Mouse (Mus musculus): ENCODE results near the gene Col26a1.

Gene Col26a1

GRCm38 (mm10) chr5:136702159-136702725, 180.8 kb downstream of the Col26a1 start:
- ATAC-seq (ENCODE audit: insufficient number of reproducible peaks, low FRiP score, low TSS enrichment), result no peak

DNA sequence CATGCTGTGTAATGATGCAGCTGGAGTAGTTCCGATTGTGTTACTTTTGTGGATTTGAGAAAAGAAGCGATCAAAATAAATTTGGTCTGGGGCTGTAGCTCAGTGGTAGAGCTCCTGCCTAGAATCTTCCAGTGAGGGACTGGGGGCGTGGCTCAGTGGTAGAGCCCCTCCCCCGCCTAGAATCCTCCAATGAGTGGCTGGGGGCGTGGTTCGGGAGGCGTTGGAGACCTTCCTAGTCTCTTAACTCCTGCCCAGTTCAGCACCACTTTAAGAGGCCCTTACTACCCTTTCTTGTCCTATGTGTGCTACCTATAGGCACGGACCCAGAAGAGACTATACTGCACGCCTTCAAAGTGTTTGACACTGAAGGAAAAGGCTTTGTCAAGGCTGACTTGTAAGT, 185.4 kb downstream of the Col26a1 start:
- ATAC-seq (ENCODE audit: insufficient number of reproducible peaks, low FRiP score, low TSS enrichment), result no peak

GRCm38 (mm10) chr5:136696516-136696915, 186.5 kb downstream of the Col26a1 start:
- no peak for ATAC-seq (ENCODE audit: insufficient number of reproducible peaks, low FRiP score, low TSS enrichment)

DNA sequence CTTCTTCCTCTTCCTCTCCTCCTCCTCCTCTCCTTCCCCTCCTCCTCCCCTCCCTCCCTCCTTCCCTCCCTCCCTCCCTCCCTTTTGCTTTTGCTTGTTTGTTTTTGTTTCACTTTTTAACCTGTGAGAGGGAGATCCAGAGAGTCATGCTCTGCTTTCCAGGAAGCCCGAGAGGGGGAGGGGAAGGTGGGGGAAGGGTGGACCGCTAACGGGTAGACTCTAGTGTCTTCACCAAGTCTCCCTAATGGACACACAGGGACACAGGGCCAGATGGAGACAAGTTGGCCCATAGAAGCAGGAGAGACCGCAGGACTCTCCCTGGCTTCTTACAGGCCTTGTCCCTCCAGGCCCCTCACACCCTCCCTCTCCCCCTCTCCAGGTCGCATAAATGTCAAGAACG, 188.0 kb downstream of the Col26a1 start:
- ATAC-seq (ENCODE audit: insufficient number of reproducible peaks, low FRiP score, low TSS enrichment), result no peak

GRCm38 (mm10) chr5:136693418-136693817, 189.6 kb downstream of the Col26a1 start:
- ATAC-seq (ENCODE audit: insufficient number of reproducible peaks, low FRiP score, low TSS enrichment), result no peak

DNA sequence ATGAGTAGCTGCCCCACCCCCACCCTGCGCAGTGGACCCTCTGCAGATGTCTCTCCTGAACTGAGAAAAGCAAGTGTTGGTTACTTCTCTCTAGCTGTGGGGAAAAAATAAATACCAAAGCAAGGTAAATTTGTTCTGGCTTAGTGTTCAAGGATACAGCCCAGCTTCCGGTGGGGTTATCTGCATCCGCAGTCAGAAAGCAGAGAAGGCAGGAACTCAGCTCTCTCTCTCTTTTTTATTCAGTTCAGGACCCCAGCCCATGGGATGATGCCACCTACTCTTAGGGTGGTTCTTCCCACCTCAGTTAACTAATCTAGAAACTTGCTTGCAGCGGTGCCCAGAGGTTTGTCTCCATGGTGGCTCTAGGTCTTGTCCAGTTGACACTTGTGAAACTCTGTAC, 190.2 kb downstream of the Col26a1 start, which contains the start of gene Myl10:
Gene Myl10, plus strand, starts transcription at position 363 of the 400 bp plus-strand sequence.
- no peak for ATAC-seq (ENCODE audit: insufficient number of reproducible peaks, low FRiP score, low TSS enrichment)

Measured in cerebellum, adult (tissue).